Mouse (Mus musculus) brain, adult 2 months (tissue): ENCODE results near the gene Fth1.
A peak's percentile ranks its signal among the peaks of the same experiment; 100 is the strongest.

Experiments used
- DNase-seq: peaks from one replicate; pipeline ENCODE4 v3.0.0; 2011; ENCODE audit warnings: low read depth, low spot score

The Fth1 gene

DNA sequence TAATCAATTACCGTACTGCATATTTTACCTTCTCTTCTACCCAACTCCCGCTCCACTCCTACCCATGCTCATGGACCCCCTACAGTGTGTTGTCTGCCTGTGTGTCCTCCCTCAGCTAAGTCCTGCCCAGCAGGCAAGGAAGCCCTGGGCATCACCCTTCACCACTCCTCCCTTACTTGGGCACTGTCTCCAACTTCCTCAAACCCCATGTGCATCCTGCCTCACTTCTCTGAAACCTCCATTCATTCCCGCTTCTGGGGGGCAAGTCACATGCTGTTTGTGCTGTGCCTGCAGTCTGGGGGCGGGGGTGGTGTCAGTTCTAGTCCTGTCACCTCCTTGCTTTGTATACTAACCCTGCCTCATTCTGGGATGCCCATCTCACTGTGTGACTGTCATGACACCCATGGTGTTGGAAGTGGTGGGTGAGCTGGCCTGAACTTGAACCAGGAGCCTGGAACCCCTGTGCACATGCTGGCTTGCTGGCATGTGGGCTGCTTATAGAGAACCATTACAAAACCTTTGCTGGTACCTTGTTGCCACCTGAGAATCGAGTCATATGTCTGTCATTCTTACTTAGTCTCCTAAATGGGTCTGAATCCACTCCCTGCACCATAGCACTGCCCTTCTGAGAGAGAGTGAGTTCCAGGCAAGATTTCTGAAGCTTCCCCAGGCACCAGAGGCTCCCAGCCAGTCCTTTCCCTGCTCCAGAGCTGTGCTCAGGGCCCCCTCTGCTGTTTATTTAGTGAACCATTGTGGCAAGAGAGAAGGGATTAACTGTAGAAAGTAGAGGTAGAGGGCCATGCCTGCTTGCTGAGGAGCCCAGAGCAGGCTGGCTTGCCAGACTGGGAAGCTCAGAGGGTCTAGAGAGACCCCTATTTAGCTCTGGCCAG, 42.3 kb downstream of the Fth1 start:
- peak; percentile 58 for DNase-seq

DNA sequence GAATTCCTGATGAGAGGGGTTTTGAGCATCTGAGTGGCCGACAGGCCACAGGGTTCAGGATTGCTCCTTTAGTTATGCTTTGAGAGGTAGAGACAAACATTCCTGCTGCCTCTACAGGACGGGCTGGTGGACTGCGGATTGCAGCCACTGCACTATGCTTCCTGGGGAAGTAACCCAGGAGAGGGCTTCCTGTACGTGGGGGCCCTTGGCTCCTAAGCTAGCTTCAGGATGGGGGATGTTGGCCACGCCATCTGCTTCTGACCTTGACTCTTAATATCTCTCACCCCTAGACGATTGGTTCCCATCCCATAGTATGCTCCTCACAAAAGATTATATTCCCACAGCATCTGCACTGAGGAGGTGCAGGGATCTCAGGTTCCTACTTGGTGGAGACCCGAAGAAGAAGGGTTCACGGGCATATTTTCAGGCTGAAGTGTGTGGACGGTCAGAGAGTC, 42.9 kb downstream of the Fth1 start:
- DNase-seq: no peak

DNA sequence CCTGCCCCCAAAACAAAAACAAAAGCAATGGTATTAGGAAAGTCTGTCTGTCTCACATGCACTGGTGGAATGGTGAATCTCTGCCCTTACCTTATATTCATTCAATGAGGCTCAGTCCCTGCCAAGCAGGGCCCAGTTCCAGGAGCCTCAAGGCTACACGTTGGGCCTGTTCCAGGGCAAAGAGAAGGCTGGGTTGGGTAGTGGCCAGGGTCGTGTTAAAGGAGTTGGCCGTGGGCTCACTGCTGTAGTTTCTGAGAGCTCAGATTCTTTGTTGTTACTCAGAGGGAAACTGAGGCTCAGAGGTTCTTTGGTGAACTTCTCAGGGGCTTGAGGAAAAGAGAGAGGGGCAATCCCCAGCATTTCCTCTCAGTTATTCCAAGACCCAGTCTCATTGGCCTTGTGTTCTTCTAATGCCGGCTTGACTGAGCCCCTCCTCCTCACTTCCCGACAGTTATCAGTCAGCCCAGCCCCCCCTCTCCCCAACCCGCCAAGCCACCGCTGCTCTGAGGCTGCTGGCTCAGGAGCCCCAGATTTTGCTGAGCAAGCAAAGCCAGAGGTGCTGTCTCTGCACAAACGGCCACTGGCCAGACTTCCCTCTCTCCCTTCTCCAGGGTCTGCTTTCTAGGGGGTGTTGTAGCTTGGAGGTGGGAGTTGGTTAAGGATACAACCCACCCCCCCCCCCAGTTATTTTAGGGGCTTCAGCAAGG, 44.9 kb downstream of the Fth1 start:
- DNase-seq: peak; percentile 65

DNA sequence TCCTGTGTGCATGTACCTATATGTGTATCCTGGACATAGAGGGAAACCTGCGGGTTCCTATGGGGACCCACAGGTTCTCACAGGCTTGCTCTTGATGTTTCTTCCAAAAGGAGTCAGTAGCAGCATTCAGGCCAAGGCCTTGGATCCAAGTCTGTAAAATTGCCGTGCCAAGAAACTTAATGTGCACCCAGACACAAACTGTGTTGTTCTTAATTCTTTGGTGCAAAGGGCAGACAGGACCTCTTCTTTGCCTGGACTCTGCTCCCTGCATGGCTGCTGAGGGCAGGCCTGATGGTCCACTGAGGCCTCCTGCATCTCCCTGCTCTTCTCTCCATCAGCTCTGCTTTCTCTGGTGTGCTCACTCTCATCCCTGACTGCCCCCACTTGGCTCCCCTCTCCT, 49.3 kb downstream of the Fth1 start:
- DNase-seq: no peak

DNA sequence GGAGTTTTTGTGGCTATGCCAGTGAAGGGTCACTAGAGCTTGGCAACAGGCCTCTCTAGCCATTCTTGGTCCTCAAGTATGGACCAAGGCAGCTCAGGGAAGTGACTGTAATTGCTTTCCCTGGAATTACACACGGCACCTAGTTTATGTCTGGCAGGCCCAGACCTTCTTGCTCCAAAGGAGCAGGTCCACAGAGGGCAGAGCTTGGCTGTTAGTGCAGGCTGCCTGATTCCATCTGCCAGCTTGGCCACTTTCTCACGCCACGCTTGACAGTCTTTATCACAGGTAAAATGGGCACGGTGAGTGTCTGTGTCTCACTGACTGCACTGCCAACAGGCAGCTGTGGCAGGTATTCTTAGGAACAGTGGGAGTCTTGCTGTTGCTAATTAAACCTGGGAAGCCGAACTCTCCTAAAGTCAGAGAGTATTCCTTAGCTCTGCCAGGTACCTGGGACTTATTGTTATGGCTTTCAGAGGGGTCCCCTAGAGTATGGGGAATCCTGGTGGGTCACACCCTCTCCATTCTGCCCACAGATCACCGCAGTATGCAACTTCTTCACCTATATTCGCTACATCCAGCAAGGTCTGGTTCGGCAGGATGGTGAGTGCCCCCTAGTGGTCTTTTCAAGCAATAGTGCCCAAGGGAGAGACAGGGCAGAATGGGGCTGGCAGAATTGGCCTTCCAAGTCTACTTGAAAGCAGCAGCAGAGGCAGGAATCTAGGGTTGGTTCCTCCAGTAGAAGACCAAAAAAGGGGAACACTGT, 53.0 kb downstream of the Fth1 start:
- peak; percentile 80 for DNase-seq

- no peak for DNase-seq
Measured at GRCm38 (mm10) chr19:10034356-10034755, 54.0 kb downstream of the Fth1 start.
